Mouse (Mus musculus) stomach, postnatal 0 days (tissue): Measurements from ENCODE around the gene Ppm1m. TPM values are rescaled to one million over a fixed set of nuclear protein-coding genes. Genes with fewer than 3 reads are reported as not detected.

Source experiments
- ATAC-seq: fragments of 200-750 bp; cut with Nextera tagmentation; 2 replicates; pipeline ENCODE4 v1.8.0; 2017; ENCODE audit not compliant: low FRiP score, low TSS enrichment
- DNase-seq: peaks from one replicate; pipeline ENCODE4 v3.0.0-alpha.2; 2016; ENCODE audit warnings: low spot score
- H3K27ac ChIP-seq: fragments of 300-500 bp; sonication (generic); replicated peaks from 2 replicates; pipeline ENCODE4 v1.5.1; 2014; ENCODE audit warnings: mild to moderate bottlenecking, control low read depth
- H3K27me3 ChIP-seq: fragments of 300-500 bp; sonication (generic); 2 replicates; pipeline ENCODE4 v1.6.1; 2014; ENCODE audit warnings: low read length; ENCODE audit not compliant: control insufficient read depth, insufficient read depth
- H3K36me3 ChIP-seq: fragments of 300-500 bp; sonication (generic); 2 replicates; pipeline ENCODE4 v1.6.1; 2014; ENCODE audit warnings: low read length, mixed read lengths; ENCODE audit not compliant: control insufficient read depth, insufficient read depth
- H3K4me1 ChIP-seq: fragments of 300-500 bp; sonication (generic); replicated peaks from 2 replicates; pipeline ENCODE4 v1.6.1; 2014; ENCODE audit warnings: antibody characterized with exemption; ENCODE audit not compliant: control insufficient read depth, insufficient read depth
- H3K4me2 ChIP-seq: fragments of 300-500 bp; sonication (generic); replicated peaks from 2 replicates; pipeline ENCODE4 v1.6.1; 2014; ENCODE audit warnings: low read depth, mild to moderate bottlenecking, control low read depth, moderate library complexity
- H3K4me3 ChIP-seq: fragments of 300-500 bp; sonication (generic); 2 replicates; pipeline ENCODE4 v1.5.1; 2014; ENCODE audit warnings: low read depth, low read length, control low read depth
- H3K9ac ChIP-seq: fragments of 300-500 bp; sonication (generic); 2 replicates; pipeline ENCODE4 v1.6.1; 2014; ENCODE audit warnings: mild to moderate bottlenecking, low read length, control low read depth, mixed read lengths
- H3K9me3 ChIP-seq: fragments of 300-500 bp; sonication (generic); 2 replicates; pipeline ENCODE4 v1.6.1; 2016; ENCODE audit warnings: low read length; ENCODE audit not compliant: control insufficient read depth
- CTCF ChIP-seq: IDR thresholded peaks from 2 replicates; pipeline ENCODE4 v1.5.1; 2016; ENCODE audit warnings: antibody characterized with exemption, low read depth, mild to moderate bottlenecking, moderate library complexity
- EP300 ChIP-seq: optimal IDR thresholded peaks from 2 replicates; pipeline ENCODE3; 2016; ENCODE audit warnings: antibody characterized with exemption
- WGBS: fragments of 180-500 bp; shearing (Covaris S2); extraction: QIAGEN DNeasy Blood & Tissue Kit; methylation state at CpG from one replicate; pipeline ENCODE4 v1.1.7; 2014; 5-methylcytosine and 5-hydroxymethylcytosine counted together
- polyA plus RNA-seq: library from polyadenylated mRNA; unstranded; fragments of >200 nt; fragmentation: Nextera tagmentation; extraction: Ambion mirVana; gene quantifications from 2 replicates; pipeline ENCODE4 v1.2.1, GENCODE M21; 2015

Gene Ppm1m
- polyA plus RNA-seq, 1 experiment from 2014 or later, result 15.2 TPM

DNA sequence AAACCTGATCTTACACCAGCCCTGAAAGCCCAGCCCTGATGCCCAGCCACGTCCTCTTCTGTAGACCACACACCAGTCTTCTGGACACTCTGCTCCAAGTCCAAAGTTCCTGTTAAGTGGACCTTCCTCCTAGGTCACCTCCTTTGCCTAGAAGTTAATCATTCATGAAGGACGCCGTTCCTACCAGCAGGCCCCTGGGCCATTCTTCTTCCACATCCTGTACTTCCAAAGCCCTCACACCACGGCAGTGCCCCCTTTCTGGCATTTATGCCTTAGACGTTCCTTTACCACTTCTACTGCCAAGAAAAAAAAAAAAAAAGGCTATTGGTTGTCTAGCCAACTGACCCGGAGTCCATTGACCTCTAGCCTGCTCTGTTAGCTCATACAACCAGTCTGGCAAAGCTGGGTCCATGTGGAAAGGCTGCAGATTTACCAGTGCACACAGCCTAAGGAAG is 41.5 kb downstream of the Ppm1m start, which contains the start of gene Glyctk:
Glyctk (minus strand) TSS at position 102 of the 455 bp plus-strand sequence.
- H3K9ac ChIP-seq, result no peak within 1 kb of the TSS
- H3K27me3 ChIP-seq, result no peaks in the 10 kb centered on the region
- 69% methylated on average over 6 of the region's 6 CpGs for WGBS
- no peak within 1 kb of the TSS for H3K4me2 ChIP-seq
- H3K36me3 ChIP-seq, result no peaks in the 10 kb centered on the region
- H3K4me1 ChIP-seq, result no peaks in the 10 kb centered on the region
- no peak within 1 kb of the TSS for H3K27ac ChIP-seq
- TF ChIP-seq EP300, result no peak
- no peak for TF ChIP-seq CTCF
- DNase-seq, result no peak
- no peak within 1 kb of the TSS for H3K4me3 ChIP-seq
- peak; percentile 27; the same call in 1 of the 2 replicates for ATAC-seq
- H3K9me3 ChIP-seq, result no peaks in the 10 kb centered on the region

DNA sequence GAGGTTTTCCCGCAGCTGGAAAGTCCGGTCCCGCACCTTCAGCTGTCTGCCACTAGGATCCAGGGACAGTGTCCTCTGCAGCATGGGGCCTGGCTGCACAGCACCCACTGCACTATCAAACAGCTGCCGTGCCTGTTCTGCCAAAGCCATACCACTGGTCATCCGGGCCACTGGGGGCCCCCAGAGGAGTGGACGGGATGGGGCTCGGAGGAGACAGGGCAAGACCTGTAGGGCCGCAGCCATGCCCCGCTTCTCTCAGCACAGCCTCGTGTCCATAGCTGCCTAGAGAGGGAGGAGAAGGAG is 42.0 kb downstream of the Ppm1m start:
- Histone ChIP-seq H3K4me1 (no peaks in the 10 kb centered on the region), H3K4me2 (no peak overlapping the region), H3K36me3 (no peaks in the 10 kb centered on the region), H3K27ac (no peak overlapping the region), H3K4me3 (no peak overlapping the region), H3K27me3 (no peaks in the 10 kb centered on the region), H3K9me3 (no peaks in the 10 kb centered on the region), H3K9ac (no peak overlapping the region)
- DNase-seq (no peak), ATAC-seq (no peak)
- TF ChIP-seq CTCF, result no peak
- TF ChIP-seq EP300, result no peak
- 81% methylated on average over 10 of the region's 10 CpGs for WGBS

DNA sequence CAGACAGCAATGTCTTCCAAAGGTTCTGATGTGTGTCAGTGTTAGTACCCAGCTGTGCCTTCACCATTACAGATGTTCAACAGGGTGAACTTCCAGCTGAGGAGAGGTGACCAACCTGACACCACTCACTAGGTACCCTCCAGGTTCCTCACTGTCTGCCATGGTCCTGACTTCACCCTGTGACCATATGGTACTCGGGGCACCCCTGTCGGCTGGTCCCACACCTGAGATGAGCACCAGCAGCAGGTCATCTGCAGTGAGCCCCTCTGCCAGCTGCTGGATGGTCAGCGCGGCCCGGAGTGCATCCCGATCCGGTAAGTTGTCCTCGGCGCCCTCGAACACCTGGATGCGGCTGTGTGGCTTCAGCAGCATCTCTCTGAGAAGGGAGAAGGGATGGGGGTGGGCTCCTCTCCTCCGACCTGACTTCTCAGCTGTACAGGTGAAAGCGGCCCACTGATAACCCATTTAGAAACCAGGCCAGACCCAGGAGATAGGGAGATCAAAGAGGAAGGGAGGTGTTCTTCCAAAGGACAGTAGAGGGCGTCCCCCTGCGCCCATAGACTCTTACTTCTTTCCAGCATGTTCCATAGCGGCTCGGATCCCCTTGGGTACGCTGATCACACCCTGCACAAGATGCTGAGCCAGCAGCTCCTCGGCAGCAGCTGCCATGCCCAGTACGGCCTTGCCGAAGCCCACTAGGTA is 42.5 kb downstream of the Ppm1m start:
- no peak for ATAC-seq

DNA sequence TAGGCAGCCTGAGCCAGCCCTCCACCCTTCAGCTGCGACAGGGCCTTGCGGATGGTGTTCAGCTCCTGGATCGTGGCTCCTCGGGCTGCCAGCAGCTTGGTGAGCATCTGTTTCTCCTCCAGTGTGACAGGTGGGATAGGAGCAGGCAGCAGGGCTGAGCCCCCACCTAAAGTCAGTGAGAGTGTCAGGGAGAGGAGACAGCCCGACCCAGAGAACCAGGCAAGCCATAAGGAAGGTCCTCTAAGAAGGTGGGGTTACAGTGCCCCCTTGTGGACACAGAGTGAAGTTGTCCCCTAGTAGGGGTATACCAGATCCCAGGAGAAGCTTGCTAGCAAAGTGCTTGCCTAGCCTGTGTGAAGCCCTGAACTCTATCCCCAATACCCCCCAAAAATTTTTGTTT is 43.1 kb downstream of the Ppm1m start:
- no peak overlapping the region for H3K4me3 ChIP-seq
- WGBS, result 41% methylated on average over 5 of the region's 5 CpGs
- TF ChIP-seq EP300 (no peak), CTCF (peak; percentile 74)
- DNase-seq (peak; percentile 39), ATAC-seq (peak; percentile 24; the same call in 1 of the 2 replicates)
- H3K36me3 ChIP-seq, result no peaks in the 10 kb centered on the region
- H3K4me2 ChIP-seq, result no peak overlapping the region
- H3K9me3 ChIP-seq, result no peaks in the 10 kb centered on the region
- no peaks in the 10 kb centered on the region for H3K27me3 ChIP-seq
- H3K4me1 ChIP-seq, result no peaks in the 10 kb centered on the region
- H3K9ac ChIP-seq, result no peak overlapping the region
- no peak overlapping the region for H3K27ac ChIP-seq

More for the DNA sequence above, 42.5 kb downstream of the Ppm1m start:
- TF ChIP-seq EP300, result no peak
- no peak for TF ChIP-seq CTCF
- Histone ChIP-seq H3K4me2 (no peak overlapping the region), H3K9me3 (no peaks in the 10 kb centered on the region), H3K4me1 (no peaks in the 10 kb centered on the region), H3K36me3 (no peaks in the 10 kb centered on the region), H3K4me3 (no peak overlapping the region), H3K27me3 (no peaks in the 10 kb centered on the region), H3K9ac (no peak overlapping the region), H3K27ac (no peak overlapping the region)
- DNase-seq, result no peak
- 84% methylated on average over 21 of the region's 21 CpGs for WGBS

DNA sequence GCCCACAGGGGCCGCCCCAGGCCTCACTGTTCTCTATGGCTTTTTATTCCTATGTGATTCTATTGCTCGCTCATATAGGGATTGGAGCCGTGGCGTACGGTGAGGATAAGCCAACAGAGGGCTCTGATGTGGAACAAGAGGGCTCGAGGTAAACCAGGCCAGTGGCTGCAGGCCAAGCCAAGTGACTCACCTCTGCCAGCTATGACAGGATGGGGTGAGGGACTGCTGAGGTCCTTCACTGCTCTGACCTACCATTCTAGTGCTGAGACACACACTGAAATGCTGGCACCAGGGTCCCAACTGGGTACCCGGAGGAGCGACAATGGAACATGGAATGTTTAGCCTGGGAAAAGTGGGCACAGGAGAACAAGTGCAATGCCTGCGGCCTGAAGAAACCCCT is 45.4 kb downstream of the Ppm1m start:
- DNase-seq, result no peak
- no peak for ATAC-seq
- Histone ChIP-seq H3K4me2 (no peak overlapping the region), H3K36me3 (no peaks in the 10 kb centered on the region), H3K4me1 (no peaks in the 10 kb centered on the region), H3K9ac (no peak overlapping the region), H3K9me3 (no peaks in the 10 kb centered on the region), H3K27ac (no peak overlapping the region), H3K4me3 (no peak overlapping the region), H3K27me3 (no peaks in the 10 kb centered on the region; the same call in 1 of the 2 replicates)
- WGBS, result 84% methylated on average over 9 of the region's 9 CpGs
- TF ChIP-seq EP300, result no peak
- TF ChIP-seq CTCF, result no peak

DNA sequence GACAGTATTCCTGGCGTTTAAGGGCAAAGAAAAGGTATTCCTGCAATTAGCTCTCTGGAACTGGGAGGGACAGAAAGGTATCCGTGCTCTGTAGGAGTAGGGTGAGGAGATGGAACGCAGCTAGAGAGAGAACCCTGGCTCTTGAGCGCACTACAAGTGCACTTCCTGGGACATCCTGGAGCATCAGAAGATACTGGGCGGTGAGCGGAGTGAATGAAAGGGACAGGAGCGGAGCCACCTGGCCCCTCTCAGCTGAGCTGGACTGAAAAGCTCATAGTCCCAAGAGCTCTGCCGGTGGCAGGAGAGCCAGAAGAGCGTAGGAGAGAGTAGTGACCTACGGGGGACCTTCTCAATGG is 50.2 kb downstream of the Ppm1m start:
- peak overlapping the region; percentile 28 for H3K4me3 ChIP-seq
- no peaks in the 10 kb centered on the region for H3K9me3 ChIP-seq
- no peaks in the 10 kb centered on the region for H3K36me3 ChIP-seq
- no peak overlapping the region for H3K27ac ChIP-seq
- H3K9ac ChIP-seq, result no peak overlapping the region
- TF ChIP-seq CTCF (no peak), EP300 (no peak)
- DNase-seq (no peak), ATAC-seq (no peak)
- WGBS, result 22% methylated on average over 10 of the region's 10 CpGs
- peak overlapping the region; percentile 52 for H3K4me2 ChIP-seq
- H3K4me1 ChIP-seq, result no peaks in the 10 kb centered on the region
- no peaks in the 10 kb centered on the region; the same call in 1 of the 2 replicates for H3K27me3 ChIP-seq
